Mouse (Mus musculus): Measurements from ENCODE around the gene Ppp1r15b. TPM values are rescaled to one million over a fixed set of nuclear protein-coding genes. Genes with fewer than 3 reads are reported as not detected.

The Ppp1r15b gene
- total RNA-seq, 2 experiments from 2014 or later = 41.7 to 42.4 TPM

DNA sequence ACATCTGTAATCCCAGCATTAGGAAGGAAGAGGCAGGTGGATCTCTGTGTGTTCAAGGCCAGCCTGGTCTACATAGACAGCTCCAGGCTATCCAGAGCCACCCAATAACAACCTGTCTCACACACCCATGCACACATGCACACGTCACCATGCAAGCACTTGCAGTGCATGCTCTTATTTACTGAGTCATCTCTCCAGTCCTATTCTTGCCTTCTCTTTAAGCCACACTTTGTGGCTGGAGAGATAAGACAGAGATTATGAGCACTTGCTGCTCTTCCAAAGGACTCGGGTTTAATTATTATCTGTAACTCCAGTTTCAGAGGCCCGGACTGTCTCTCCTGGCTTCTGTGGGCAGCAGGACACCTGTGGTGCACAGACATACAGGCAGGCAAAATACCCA, 12.1 kb upstream of the Ppp1r15b start:
- DNase-seq (ENCODE audit: low spot score in 2 of 2) = no peak
- intact Hi-C loops (cut with DNase I) = no loop called here

- intact Hi-C loops (cut with DNase I) = no loop called here
Measured at GRCm38 (mm10) chr1:133119931-133120712, 10.8 kb upstream of the Ppp1r15b start.

DNA sequence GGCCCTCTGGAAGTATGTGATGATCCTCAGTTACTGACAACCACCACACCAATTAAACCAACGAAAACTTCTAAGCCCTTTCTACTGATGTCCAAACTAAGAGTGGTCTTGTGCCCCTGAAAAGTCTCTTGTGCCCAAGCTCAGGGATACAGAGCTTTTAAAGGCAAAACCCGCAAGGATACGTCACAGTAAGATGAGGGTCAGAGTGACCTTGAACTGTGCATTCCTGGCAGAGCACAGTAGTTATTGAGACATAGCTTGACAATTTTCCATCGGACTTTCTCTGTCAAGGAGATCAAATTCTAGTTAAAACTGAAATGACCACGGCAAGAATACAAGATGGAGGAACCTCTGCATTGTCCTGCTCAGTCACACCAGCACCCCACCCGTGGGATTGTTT, 9.7 kb upstream of the Ppp1r15b start:
- no peak for DNase-seq (ENCODE audit: low spot score in 2 of 2)
- intact Hi-C loops (cut with DNase I) = no loop called here

More at GRCm38 (mm10) chr1:133119931-133120712, 10.8 kb upstream of the Ppp1r15b start:
- DNase-seq (ENCODE audit: low spot score in 2 of 2) = no peak

DNA sequence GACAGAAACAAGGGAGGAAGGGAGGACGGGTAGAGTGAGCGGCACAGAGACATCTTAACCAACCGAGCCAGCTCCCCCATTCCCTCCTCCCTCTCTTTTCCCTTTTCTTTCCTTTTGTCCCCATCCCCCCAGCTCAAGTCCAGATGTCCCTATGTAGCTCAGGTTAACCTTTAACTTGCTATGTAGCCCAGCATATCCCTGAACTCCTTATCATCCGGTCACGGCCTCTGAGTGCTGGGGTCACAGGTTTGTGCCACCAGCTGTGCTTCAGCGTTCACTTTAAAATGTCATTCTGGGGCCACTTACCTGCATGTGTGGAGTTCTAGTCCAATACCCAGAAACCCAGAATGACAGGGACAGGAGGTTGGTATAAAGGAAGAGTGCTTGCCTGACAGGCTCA, 6.8 kb upstream of the Ppp1r15b start:
- DNase-seq (ENCODE audit: low spot score in 2 of 2) = no peak
- intact Hi-C loops (cut with DNase I) = no loop called here

GRCm38 (mm10) chr1:133125640-133126364, 5.1 kb upstream of the Ppp1r15b start:
- intact Hi-C loops (cut with DNase I) = no loop called here
- DNase-seq (ENCODE audit: low spot score in 2 of 2) = no peak

- no peak for DNase-seq (ENCODE audit: low spot score in 2 of 2)
- intact Hi-C loops (cut with DNase I) = no loop called here
Measured at GRCm38 (mm10) chr1:133126365-133126740, 4.6 kb upstream of the Ppp1r15b start.

DNA sequence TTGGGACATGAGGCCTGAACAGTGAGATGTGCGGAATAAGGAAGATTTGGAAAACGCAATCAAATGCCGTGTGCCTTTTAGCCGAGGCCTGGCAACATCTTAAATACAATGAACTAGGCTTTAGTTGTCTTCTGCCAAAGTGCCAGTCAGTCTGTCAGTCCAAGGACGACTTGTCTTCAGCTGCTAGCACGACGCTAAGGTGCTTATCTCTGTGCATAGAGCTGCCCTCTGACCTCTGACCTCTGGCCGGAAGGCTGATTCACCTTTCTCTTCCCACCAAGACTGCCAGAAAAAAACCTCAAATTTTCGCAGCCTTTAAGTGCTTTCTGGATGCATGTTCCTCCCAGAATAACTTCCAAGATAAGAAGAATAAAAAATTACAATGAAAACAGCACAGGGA, 3.6 kb upstream of the Ppp1r15b start:
- intact Hi-C loops (cut with DNase I) = no loop called here
- DNase-seq (ENCODE audit: low spot score in 2 of 2) = no peak

DNA sequence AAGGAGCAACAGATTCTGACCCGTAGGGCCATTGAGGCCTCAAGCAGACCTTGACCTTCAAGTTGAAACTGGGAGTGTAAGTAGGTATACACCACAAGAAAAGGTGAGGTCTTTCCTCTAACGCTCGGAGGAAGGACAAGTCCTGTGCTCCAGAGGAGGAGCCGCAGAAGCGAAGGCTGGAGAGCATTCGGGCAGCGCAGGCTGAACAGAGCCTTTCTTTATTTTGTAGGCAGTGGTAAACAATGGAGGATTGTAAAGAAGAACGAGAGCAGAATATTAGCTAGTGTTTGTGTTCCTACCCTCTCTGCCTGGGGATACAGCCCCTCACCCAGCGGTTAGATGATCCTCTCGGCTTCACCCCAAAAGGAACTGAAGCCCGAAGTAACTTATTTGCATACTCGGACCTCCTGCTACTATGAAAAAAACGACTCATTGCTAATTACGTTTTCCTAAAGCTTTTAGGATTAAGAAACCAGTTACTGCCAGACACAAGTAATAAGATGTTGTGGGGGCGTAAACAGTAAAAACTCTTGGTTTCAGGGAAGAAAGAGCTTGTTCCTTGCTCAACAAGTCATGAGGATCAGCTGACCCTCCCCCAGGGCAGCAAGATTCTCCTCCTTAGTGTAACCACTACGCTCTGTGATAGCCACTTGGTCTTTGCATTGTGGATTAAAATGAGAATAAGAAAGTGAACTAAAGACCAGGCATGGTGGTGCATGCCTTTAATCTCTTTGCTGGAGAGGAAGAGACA, 1.3 kb upstream of the Ppp1r15b start:
- intact Hi-C loops (cut with DNase I) = loop anchor here (10.0 kb wide), 1 partner anchor 485 kb away; the partner anchor contains the start of gene Snrpe
- DNase-seq (ENCODE audit: low spot score in 2 of 2) = peak in 1 of 2 experiments; percentile 9

- intact Hi-C loops (cut with DNase I) = loop anchor here (10.0 kb wide), 1 partner anchor 483 kb away; the partner anchor contains the start of gene Snrpe
- DNase-seq (ENCODE audit: low spot score in 2 of 2) = no peak
Measured at GRCm38 (mm10) chr1:133131561-133131905, 590 bp downstream of the Ppp1r15b start.

GRCm38 (mm10) chr1:133131936-133132335, 993 bp downstream of the Ppp1r15b start:
- intact Hi-C loops (cut with DNase I) = loop anchor here (10.0 kb wide), 1 partner anchor 483 kb away; the partner anchor contains the start of gene Snrpe
- no peak for DNase-seq (ENCODE audit: low spot score in 2 of 2)

DNA sequence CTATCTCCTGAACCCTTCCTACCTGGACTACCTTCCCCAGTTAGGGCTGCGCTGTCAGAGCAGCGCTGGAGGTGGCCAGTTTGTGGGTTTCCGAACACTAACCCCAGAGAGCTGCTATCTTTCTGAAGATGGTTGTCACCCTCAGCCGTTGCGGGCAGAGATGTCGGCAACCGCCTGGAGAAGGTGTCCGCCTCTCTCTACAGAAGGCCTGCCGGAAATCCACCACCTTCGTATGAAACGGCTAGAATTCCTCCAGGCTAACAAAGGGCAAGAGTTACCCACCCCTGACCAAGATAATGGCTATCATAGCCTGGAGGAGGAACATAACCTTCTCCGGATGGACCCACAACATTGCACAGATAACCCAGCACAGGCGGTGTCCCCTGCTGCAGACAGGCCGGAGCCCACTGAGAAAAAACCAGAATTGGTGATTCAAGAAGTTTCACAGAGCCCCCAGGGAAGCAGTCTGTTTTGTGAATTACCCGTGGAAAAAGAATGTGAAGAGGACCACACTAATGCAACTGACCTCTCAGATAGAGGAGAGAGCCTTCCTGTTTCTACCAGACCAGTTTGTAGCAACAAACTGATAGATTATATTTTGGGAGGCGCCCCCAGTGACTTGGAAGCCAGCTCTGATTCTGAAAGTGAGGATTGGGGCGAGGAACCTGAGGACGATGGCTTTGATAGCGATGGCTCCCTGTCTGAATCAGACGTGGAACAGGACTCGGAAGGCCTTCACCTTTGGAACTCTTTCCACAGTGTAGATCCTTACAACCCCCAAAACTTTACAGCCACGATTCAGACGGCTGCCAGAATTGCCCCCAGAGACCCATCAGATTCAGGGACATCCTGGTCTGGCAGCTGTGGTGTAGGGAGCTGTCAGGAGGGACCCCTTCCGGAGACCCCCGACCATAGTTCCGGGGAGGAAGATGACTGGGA, 1.7 kb downstream of the Ppp1r15b start:
- intact Hi-C loops (cut with DNase I) = loop anchor here (10.0 kb wide), 1 partner anchor 482 kb away; the partner anchor contains the start of gene Snrpe
- no peak for DNase-seq (ENCODE audit: low spot score in 2 of 2)

- no peak for DNase-seq (ENCODE audit: low spot score in 2 of 2)
- intact Hi-C loops (cut with DNase I) = loop anchor here (10.0 kb wide), 1 partner anchor 481 kb away; the partner anchor contains the start of gene Snrpe
Measured at GRCm38 (mm10) chr1:133133425-133133824, 2.5 kb downstream of the Ppp1r15b start.

- no peak for DNase-seq (ENCODE audit: low spot score in 2 of 2)
- intact Hi-C loops (cut with DNase I) = loop anchor here (10.0 kb wide), 1 partner anchor 481 kb away; the partner anchor contains the start of gene Snrpe
Measured at GRCm38 (mm10) chr1:133134071-133134470, 3.1 kb downstream of the Ppp1r15b start.

DNA sequence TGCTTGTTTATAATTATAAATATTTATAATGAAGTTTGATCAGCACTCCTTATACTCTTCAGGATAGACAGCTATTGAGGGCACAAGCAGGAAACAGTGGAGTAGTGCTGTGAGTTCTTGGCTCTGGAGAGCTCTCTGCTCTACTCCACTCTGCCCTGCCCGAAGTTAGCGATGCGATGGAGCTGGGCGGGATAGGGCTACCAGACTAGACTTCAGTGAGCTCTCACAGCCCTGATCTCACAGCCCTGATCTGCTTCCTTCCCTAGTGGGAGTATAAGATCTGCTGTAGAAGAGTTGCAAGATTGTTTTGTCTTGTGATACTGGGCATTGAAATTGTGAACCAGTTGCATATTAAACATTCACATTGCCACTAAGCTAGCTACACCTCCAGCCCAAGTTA, 3.9 kb downstream of the Ppp1r15b start:
- intact Hi-C loops (cut with DNase I) = loop anchor here (10.0 kb wide), 1 partner anchor 480 kb away; the partner anchor contains the start of gene Snrpe
- DNase-seq (ENCODE audit: low spot score in 2 of 2) = no peak

GRCm38 (mm10) chr1:133135808-133136207, 4.9 kb downstream of the Ppp1r15b start:
- intact Hi-C loops (cut with DNase I) = loop anchor here (10.0 kb wide), 1 partner anchor 479 kb away; the partner anchor contains the start of gene Snrpe
- no peak for DNase-seq (ENCODE audit: low spot score in 2 of 2)

DNA sequence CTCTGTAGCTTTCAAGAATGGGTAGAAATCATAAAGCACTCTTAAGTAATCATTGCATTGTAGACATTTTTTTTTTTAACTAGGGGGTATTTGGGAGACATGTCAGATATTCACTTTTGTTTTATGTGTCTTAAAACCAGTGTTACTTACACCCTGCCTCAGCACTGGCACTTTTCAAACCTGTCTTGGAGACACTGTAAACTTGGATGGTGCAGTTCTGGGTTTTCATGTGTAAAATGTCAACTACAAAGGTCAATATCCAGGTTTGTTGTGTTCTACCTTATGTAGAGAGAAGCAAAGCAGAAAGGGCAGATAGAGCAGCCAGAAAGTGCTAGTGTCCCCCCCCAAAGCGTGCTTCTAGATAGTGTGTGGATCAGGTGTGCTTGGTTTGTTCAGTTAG, 7.5 kb downstream of the Ppp1r15b start:
- intact Hi-C loops (cut with DNase I) = loop anchor here (10.0 kb wide), 1 partner anchor 476 kb away; the partner anchor contains the start of gene Snrpe
- no peak for DNase-seq (ENCODE audit: low spot score in 2 of 2)

DNA sequence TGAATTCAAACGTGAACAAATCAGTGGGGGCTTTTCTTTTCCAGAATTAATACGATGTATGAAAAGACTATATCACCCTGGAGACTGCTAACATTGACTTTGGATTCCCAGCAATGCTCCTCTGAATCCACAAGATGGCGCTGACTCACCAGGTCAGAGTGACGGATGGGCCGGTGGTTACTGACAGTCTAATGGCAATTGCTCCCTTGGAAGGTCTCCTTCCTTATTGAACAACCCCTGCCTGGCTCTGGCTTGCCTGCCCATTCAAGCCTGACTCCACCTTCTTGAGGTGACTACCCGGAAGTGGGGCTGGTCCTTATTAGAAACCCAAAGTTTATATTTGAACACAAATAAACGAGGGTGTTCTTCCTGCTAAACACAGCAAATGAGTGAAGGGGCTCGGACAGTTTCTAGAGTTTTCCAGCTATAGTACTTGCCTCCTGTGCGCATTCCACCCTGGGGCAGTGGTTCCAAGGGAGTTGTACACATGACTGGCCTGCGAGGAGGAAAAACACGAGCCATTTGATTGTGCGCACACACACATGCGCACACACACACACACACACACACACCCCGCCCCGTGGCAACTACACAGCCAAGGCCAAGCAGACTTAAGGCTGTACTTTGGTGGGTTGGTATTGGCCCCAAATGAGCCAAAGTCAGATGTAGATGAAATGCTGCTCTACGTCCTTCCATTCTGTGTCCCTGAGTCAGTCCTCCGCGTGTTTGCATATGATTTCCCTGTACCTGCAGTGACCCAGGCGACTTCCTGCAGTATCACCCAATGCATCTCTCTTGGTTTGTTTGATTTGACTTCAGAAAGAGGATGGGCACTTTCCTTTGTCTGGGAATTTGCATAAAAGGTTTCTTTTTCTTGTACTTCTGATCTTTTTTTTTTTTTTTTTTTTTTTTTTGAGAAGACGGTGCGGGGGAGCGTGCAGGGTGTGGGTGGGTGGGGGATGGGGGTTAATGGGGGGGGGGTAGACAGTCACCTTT, 15.4 kb downstream of the Ppp1r15b start:
- intact Hi-C loops (cut with DNase I) = loop anchor here (2.0 kb wide), 1 partner anchor 30 kb away; no protein-coding TSS in a partner anchor
- peak in 1 of 2 experiments; percentile 36 for DNase-seq (ENCODE audit: low spot score in 2 of 2)

Data from left cerebral cortex, postnatal 36 days (tissue).